Mouse (Mus musculus) forebrain, embryonic 15.5 days (tissue): ENCODE measurements at regions not wholly inside any gene's neighbourhood (a gene's known extent, or its start where the extent isn't known, plus 50 kb on each side); places are given as distances from the start of the nearest gene placed in this dataset.

Experiments
- ATAC-seq: fragments of 200-750 bp; cut with Nextera tagmentation; replicated peaks from 2 replicates; pipeline ENCODE4 v1.8.0; 2017; ENCODE audit warnings: mild to moderate bottlenecking, moderate TSS enrichment, moderate library complexity
- H3K27ac ChIP-seq: fragments of 300-500 bp; sonication (generic); replicated peaks from 2 replicates; pipeline ENCODE4 v1.5.1; 2015; ENCODE audit warnings: mild to moderate bottlenecking, inconsistent platforms
- H3K27me3 ChIP-seq: fragments of 300-500 bp; sonication (generic); 2 replicates; pipeline ENCODE4 v1.6.1; 2015; ENCODE audit warnings: inconsistent platforms
- H3K36me3 ChIP-seq: fragments of 300-500 bp; sonication (generic); 2 replicates; pipeline ENCODE4 v1.6.1; 2015; ENCODE audit warnings: mild to moderate bottlenecking, inconsistent platforms
- H3K4me1 ChIP-seq: fragments of 300-500 bp; sonication (generic); 2 replicates; pipeline ENCODE4 v1.6.1; 2015; ENCODE audit warnings: inconsistent platforms
- H3K4me2 ChIP-seq: fragments of 300-500 bp; sonication (generic); replicated peaks from 2 replicates; pipeline ENCODE4 v1.6.1; 2015; ENCODE audit warnings: mild to moderate bottlenecking, inconsistent platforms
- H3K4me3 ChIP-seq: fragments of 300-500 bp; sonication (generic); 2 replicates; pipeline ENCODE4 v1.5.1; 2015; ENCODE audit warnings: mild to moderate bottlenecking, inconsistent platforms
- H3K9ac ChIP-seq: fragments of 300-500 bp; sonication (generic); replicated peaks from 2 replicates; pipeline ENCODE4 v1.6.1; 2015; ENCODE audit warnings: mild to moderate bottlenecking, inconsistent platforms
- H3K9me3 ChIP-seq: fragments of 300-500 bp; sonication (generic); 2 replicates; pipeline ENCODE4 v1.6.1; 2016; ENCODE audit warnings: inconsistent platforms
- WGBS: fragments of 180-500 bp; shearing (Covaris S2); methylation state at CpG from one replicate; pipeline ENCODE4 v1.1.7; 2015; ENCODE audit warnings: mixed read lengths; 5-methylcytosine and 5-hydroxymethylcytosine counted together

DNA sequence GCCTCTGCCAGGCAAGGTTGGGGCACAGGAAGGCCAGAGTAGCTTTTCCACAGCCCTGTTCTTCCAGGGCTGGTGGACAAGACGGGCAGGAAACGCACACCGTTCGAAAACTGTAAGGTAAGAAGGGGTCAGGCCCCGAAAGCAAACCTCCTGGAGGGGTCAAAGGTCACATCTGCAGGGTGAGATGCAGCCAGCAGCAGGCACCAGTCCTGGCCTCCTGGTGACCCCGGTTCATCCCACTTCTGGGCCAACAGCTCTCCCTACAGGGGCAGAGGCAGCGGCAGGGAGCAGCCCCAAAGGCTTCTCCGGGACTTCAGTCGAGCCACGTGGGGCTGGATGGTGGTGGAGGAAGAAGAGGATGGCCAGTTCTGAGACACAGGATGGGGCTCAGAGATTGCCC lies 98.3 kb downstream of the Rplp1 start:
- ATAC-seq: no peak

DNA sequence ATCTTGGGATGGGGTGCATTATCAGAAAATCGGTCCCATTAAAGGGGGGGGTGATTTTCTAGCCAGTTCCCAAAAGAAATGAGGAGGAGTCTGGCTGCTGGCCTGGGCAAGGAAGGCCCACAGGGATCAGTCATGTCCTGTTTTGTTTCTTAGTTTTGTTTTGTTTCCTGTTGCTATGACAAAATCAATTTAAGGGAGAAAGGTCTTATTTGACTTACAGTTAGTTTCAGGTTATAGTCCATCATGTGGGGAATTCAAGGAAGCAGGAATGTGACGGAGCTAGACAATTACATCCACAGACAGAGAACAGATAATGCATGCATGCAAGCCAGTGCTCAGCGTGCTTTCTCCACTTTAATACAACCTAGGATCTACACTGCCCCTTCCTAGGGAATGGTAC lies 101.1 kb downstream of the Rplp1 start:
- Histone ChIP-seq H3K36me3 (no peaks in the 10 kb centered on the region), H3K9me3 (no peaks in the 10 kb centered on the region), H3K4me2 (no peak overlapping the region), H3K4me1 (no peaks in the 10 kb centered on the region), H3K27me3 (no peaks in the 10 kb centered on the region), H3K27ac (no peak overlapping the region), H3K4me3 (no peak overlapping the region), H3K9ac (no peak overlapping the region)
- WGBS: 74% methylated on average over 3 of the region's 3 CpGs
- ATAC-seq: no peak

More for the DNA sequence above, 98.3 kb downstream of the Rplp1 start:
- H3K4me1 ChIP-seq: no peaks in the 10 kb centered on the region
- no peaks in the 10 kb centered on the region for H3K27me3 ChIP-seq
- H3K9me3 ChIP-seq: no peaks in the 10 kb centered on the region
- no peak overlapping the region for H3K27ac ChIP-seq
- H3K9ac ChIP-seq: no peak overlapping the region
- no peaks in the 10 kb centered on the region for H3K36me3 ChIP-seq
- 66% methylated on average over 10 of the region's 10 CpGs for WGBS
- no peak overlapping the region for H3K4me2 ChIP-seq
- no peak overlapping the region for H3K4me3 ChIP-seq

DNA sequence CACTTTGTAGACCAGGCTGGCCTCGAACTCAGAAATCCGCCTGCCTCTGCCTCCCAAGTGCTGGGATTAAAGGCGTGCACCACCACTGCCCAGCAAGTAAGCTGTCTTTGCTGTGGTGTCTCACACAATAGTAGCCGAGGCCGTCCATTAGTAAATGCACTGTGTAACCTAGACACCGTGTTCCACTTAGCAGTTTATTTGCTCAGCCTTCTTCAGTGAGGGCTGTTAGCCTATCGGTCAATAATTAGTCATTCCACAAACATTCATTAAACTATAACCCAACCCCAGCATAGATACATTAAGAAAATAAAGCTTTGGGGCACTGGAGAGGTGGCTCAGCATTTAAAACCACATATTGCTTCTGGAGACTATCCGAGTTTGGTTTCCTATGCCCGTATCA lies 102.0 kb downstream of the Rplp1 start:
- H3K27me3 ChIP-seq: no peaks in the 10 kb centered on the region
- no peak overlapping the region for H3K4me3 ChIP-seq
- H3K9me3 ChIP-seq: no peaks in the 10 kb centered on the region
- no peak overlapping the region for H3K4me2 ChIP-seq
- no peaks in the 10 kb centered on the region for H3K36me3 ChIP-seq
- no peaks in the 10 kb centered on the region for H3K4me1 ChIP-seq
- no peak overlapping the region for H3K9ac ChIP-seq
- ATAC-seq: no peak
- WGBS: 93% methylated on average over 9 of the region's 9 CpGs
- H3K27ac ChIP-seq: no peak overlapping the region

DNA sequence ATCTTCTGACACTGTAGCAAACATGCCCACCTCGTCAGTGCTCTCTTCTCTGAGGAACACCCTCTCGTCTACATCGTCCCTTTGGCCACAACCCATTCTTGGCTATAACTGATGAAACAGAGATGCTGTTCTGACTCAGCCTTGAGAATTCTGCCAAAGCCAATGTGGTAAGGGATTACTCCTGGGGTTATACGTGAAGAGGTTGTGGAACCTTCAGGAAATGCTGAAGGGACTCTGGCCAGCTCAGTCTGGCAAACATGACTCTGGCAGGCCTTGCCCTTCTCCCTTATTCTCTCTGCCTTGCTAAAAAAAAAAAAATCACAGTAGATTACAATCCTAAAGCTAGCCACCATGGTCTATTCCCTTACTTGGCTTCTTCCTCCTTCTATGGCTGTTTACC lies 103.9 kb downstream of the Rplp1 start:
- no peaks in the 10 kb centered on the region for H3K9me3 ChIP-seq
- H3K9ac ChIP-seq: no peak overlapping the region

DNA sequence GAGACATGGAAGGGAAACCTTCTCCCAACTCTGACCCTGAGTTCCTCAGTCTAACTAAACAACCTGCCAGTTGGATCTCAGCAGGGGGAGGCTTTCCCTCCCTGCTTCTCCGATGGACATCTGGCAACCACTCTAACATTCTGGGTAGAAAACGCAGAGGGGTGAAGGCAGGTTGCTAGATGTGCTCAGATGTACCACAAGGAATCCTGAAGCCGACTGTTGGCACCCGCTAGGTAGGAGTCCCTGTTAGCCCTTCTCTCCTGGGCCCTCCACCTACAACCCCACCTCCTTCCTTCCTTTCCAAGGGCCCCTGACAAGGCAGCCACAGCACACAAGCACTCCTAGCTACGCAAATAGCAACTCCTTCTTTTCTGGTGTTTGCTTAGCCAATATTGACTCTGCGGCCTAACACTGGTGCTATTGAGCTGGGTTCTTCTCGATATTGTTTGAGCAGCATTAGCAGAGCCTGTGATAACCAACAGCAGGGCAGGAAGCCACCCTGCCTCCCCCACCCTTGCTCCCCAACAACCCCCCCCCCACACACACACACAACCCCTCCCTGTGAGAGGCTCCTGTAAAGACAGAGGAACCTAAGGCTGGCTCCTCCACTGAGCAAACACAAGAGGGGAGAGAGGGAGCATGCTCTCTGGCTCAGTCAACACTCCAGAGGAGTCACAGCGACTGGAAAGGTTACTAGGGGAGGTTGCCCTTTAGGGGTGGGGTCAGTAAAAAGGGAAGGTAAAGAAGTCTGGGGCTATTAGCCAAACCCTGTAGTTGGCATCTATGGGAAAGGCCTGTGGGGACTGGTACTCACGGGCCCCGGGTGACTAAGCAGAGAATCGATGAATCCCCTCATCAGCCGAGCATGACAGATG lies 105.8 kb downstream of the Rplp1 start:
- H3K9me3 ChIP-seq: no peaks in the 10 kb centered on the region
- H3K9ac ChIP-seq: no peak overlapping the region
- H3K27ac ChIP-seq: no peak overlapping the region
- no peaks in the 10 kb centered on the region for H3K4me1 ChIP-seq
- no peaks in the 10 kb centered on the region for H3K36me3 ChIP-seq
- 85% methylated on average over 12 of the region's 12 CpGs for WGBS
- H3K4me2 ChIP-seq: no peak overlapping the region
- H3K27me3 ChIP-seq: no peaks in the 10 kb centered on the region
- H3K4me3 ChIP-seq: no peak overlapping the region
- ATAC-seq: no peak

More for the DNA sequence above, 103.9 kb downstream of the Rplp1 start:
- 92% methylated on average over 4 of the region's 4 CpGs for WGBS
- ATAC-seq: no peak
- Histone ChIP-seq H3K27me3 (no peaks in the 10 kb centered on the region), H3K4me1 (no peaks in the 10 kb centered on the region), H3K36me3 (no peaks in the 10 kb centered on the region), H3K4me2 (no peak overlapping the region), H3K27ac (no peak overlapping the region), H3K4me3 (no peak overlapping the region)

DNA sequence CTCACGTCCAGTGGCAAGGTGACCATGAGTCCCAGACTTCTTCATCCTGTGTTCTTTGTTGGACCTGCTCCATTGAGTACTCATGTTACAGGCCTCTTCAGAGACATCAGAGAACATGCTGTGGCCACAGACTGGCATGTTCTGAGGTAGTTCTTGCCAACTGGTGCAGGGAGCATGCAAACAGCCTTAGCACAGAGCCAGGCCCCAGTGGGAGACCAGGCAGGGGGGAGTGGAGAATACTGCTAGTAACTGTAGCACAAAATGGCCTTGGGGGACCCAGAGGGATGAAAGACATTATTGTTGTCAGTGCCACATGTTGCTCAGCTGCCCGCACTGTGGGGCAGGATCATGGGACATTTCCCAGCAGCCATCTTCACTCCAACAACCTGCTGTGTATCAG lies 108.4 kb downstream of the Rplp1 start:
- Histone ChIP-seq H3K4me3 (no peak overlapping the region), H3K27ac (no peak overlapping the region), H3K9me3 (no peaks in the 10 kb centered on the region), H3K4me2 (no peak overlapping the region), H3K27me3 (no peaks in the 10 kb centered on the region), H3K4me1 (no peaks in the 10 kb centered on the region), H3K9ac (no peak overlapping the region), H3K36me3 (no peaks in the 10 kb centered on the region)
- WGBS: 70% methylated on average over 2 of the region's 2 CpGs
- ATAC-seq: no peak

DNA sequence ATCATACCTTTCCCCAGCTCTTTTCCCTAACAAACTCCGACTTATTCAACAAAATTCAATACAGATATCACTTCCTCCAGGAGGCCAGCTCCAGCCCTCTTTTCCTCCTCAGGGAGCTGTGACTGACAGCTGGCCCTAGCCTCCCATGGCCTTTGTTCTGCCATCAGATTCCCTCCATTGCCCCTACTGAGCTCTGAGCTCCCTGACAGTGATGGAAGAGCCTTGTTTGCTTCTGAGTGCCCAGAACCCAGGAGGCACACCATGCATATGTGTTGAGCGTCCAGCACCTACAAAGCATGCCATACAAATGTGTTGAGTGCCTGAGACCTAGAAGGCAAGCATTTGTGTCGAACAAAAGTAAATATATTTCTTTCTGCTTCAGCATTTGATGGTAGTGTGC lies 110.8 kb downstream of the Rplp1 start:
- no peaks in the 10 kb centered on the region for H3K4me1 ChIP-seq
- H3K9ac ChIP-seq: no peak overlapping the region
- no peaks in the 10 kb centered on the region for H3K27me3 ChIP-seq
- H3K36me3 ChIP-seq: no peaks in the 10 kb centered on the region
- H3K27ac ChIP-seq: no peak overlapping the region
- ATAC-seq: no peak
- no peak overlapping the region for H3K4me2 ChIP-seq
- no peaks in the 10 kb centered on the region for H3K9me3 ChIP-seq
- 52% methylated on average over 3 of the region's 3 CpGs for WGBS
- no peak overlapping the region for H3K4me3 ChIP-seq

DNA sequence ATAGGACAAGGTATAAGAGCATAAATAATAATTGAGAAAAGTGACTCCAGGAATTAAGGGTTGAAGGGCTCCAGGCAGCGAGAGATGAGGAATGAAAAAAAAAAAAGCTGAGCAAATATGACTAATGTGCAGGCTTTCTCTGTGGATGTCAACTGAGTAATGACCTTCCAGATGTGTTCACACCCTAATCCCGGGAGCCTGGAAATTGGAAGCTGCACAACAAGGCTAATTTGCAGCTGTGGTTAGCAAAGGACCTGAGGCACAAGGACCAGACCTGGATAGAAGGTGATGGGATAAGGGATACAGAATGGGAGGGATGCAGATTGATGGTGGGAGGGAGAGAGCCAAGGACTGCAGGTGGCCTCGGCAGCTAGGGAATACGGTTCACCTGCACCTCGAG lies 111.6 kb downstream of the Rplp1 start:
- Histone ChIP-seq H3K9me3 (no peaks in the 10 kb centered on the region), H3K4me1 (no peaks in the 10 kb centered on the region), H3K27ac (no peak overlapping the region), H3K4me2 (no peak overlapping the region), H3K4me3 (no peak overlapping the region), H3K27me3 (no peaks in the 10 kb centered on the region), H3K36me3 (no peaks in the 10 kb centered on the region), H3K9ac (no peak overlapping the region)
- 80% methylated on average over 5 of the region's 5 CpGs for whole genome bisulfite sequencing
- no peak for ATAC-seq

DNA sequence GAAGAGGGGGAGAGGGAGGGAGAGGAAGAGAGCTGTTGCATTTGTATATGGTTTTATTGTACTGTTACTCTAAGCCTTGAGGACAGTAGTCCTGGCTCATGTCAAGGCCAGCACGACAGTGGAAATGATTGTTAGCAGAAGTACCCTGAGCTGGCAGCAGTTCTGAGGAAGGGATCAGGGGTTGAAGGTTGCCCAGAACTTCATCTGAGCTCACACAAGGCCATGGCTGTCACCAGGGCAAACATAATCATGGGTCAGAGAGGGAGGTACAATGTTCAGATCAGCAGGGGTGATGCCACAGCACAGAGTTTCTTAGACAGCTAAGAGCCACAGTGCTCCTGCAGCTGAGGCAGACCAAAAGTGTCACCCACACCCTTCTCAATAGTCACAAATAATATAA lies 114.8 kb downstream of the Rplp1 start:
- 78% methylated on average over 1 of the region's 1 CpGs for WGBS
- no peaks in the 10 kb centered on the region for H3K9me3 ChIP-seq
- H3K27me3 ChIP-seq: no peaks in the 10 kb centered on the region
- no peak overlapping the region for H3K4me3 ChIP-seq
- no peak for ATAC-seq
- H3K4me2 ChIP-seq: no peak overlapping the region
- H3K27ac ChIP-seq: no peak overlapping the region
- H3K4me1 ChIP-seq: no peaks in the 10 kb centered on the region
- no peaks in the 10 kb centered on the region for H3K36me3 ChIP-seq
- H3K9ac ChIP-seq: no peak overlapping the region

DNA sequence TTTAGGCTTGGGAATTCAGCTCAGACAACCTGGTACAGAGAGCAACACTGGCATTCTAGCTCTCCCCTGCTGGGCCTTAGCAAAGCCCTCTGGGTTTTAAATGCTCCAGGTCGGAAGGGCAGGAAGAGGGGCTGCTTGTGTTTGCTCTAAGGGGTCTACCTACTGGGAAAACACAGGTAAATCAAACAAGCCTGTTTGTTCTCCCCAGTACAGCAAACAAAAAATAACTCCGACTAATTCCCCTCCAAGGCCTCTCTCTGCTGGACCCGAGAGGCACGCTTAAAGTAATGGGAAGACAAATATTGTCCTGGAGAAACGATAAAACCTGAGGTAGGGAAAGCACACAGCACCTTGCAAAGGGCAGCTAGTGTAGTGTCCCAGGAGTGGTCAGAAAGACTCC lies 118.4 kb downstream of the Rplp1 start:
- no peak overlapping the region for H3K4me3 ChIP-seq
- ATAC-seq: no peak
- H3K4me1 ChIP-seq: peaks cover 2% of the 10 kb centered on the region; the same call in 1 of the 2 replicates
- no peak overlapping the region for H3K4me2 ChIP-seq
- no peak overlapping the region for H3K27ac ChIP-seq
- H3K9ac ChIP-seq: no peak overlapping the region
- H3K36me3 ChIP-seq: no peaks in the 10 kb centered on the region
- peaks cover 6% of the 10 kb centered on the region; the same call in 1 of the 2 replicates for H3K9me3 ChIP-seq
- H3K27me3 ChIP-seq: no peaks in the 10 kb centered on the region
- WGBS: 77% methylated on average over 5 of the region's 5 CpGs

DNA sequence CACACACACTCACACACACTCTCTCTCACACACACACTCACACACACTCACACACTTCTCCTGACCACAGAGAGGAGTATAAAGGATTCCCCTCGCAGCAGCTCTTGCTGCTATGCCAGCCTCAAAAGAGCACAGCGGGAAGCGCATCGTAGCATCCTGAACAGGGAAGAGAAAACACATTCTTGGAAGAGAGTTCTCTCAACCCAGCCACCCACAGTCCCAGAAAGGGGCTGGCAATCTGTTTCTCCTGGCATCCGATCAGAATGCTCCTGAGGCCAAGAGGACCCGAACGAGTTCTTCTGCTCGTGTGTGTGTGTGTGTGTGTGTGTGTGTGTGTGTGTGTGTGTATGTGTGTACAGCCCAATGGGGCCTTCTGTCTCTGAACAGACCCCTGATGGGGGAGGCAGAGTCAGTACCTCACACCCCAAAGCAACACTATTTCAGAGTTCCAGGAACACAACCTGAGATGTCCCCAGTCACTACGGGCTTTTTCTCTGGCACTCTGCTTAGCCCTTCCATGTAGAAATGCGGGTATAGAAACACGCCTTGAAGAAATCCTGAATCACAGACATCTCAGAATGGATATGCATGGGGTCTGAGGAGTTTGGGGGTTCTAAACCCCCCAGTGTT lies 122.8 kb downstream of the Rplp1 start:
- Histone ChIP-seq H3K9ac (no peak overlapping the region), H3K36me3 (no peaks in the 10 kb centered on the region), H3K4me3 (no peak overlapping the region), H3K9me3 (peaks cover 6% of the 10 kb centered on the region; the same call in 1 of the 2 replicates), H3K4me2 (no peak overlapping the region), H3K4me1 (peaks cover 2% of the 10 kb centered on the region; the same call in 1 of the 2 replicates), H3K27ac (no peak overlapping the region), H3K27me3 (no peaks in the 10 kb centered on the region)
- ATAC-seq: no peak; the same call in 1 of the 2 replicates
- WGBS: 49% methylated on average over 11 of the region's 11 CpGs

DNA sequence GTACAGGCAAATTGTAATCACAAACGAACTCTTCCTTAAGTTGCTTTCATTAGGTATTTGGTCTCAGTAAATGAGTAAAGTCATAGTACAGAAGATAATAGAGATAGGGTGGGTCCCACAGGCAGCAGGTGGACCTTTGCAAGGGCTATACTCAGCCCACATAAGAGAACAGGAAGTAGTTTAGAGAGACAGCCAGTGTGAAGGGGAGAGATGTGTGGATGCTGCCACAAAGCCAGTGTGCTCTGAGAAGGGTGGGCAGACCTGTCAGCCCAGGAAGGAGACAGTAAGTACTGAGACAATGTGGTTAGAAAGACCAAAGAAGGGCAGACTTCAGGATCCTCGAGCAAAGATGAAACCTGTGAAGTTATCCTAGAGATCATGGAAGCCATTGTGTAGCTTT lies 123.5 kb downstream of the Rplp1 start:
- ATAC-seq: no peak
- WGBS: 72% methylated on average over 2 of the region's 2 CpGs
- Histone ChIP-seq H3K9me3 (peaks cover 6% of the 10 kb centered on the region; the same call in 1 of the 2 replicates), H3K27ac (no peak overlapping the region), H3K4me2 (no peak overlapping the region), H3K36me3 (no peaks in the 10 kb centered on the region), H3K4me1 (peaks cover 2% of the 10 kb centered on the region; the same call in 1 of the 2 replicates), H3K4me3 (no peak overlapping the region), H3K27me3 (no peaks in the 10 kb centered on the region), H3K9ac (no peak overlapping the region)
